Mouse (Mus musculus): Measurements from ENCODE around the gene Irak4.

DNA sequence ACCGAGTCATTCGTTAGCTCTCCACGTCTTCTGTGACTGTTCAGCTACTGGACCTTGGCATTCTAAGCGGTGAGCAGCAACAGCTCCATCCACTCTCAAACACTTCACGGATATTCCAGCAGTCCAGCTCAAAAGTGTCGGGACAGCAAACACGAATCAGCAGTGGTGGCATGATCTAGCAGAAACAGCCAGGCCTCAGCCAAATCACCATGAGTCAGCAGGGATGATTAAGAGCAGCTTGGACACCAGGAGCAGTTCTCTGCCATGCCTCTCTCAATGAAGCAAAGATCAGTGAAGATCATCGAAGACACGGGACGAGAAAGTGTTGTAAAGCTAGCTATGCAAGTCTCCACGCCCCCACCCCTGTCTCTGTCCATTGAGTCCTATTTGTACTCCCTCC lies 72.6 kb downstream of the Irak4 start:
- TF ChIP-seq CTCF (IDR thresholded peaks at IDR 0.05; ENCODE audit: control insufficient read depth, insufficient read depth, low read length) (no peak), POLR2A (IDR thresholded peaks at IDR 0.05; ENCODE audit: borderline replicate concordance, control insufficient read depth, low read depth, low read length) (no peak)
